Mouse (Mus musculus) retina, postnatal 1 day (tissue): Measurements from ENCODE around the gene Olfr157.
"Not testable (repeated sequence)": the region's sequence is repeated elsewhere in the genome, so short reads cannot be mapped to it uniquely, and the experiment has no call there.

ENCODE experiments used
- DNase-seq: peaks from one replicate; pipeline ENCODE4 v3.0.0-alpha.2; 2012

The Olfr157 gene

GRCm38 (mm10) chr4:43795844-43796243 is 44.2 kb downstream of the Olfr157 start:
- DNase-seq: not testable (repeated sequence)

DNA sequence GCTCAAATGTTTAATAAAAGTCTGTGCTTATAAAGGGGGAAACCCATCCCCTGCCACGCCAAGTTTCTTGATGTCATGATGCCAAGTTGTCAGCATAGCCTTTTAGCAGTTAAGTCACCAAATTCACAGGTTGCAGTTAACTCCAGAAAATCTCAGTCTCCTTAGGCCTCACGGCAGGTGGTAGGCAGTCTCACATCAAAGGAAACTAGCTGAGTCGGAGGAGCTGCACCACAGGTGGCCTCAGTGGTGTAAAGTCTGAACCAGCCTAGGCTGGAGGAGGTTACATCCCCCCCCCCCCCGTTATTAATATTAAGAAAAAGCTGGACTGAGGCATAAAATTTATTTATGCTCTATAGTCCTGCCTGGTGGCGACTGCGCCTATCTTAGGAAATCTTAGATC is 44.7 kb downstream of the Olfr157 start:
- DNase-seq: no peak
